Mouse (Mus musculus): ENCODE measurements around the gene Ntn5.

DNA sequence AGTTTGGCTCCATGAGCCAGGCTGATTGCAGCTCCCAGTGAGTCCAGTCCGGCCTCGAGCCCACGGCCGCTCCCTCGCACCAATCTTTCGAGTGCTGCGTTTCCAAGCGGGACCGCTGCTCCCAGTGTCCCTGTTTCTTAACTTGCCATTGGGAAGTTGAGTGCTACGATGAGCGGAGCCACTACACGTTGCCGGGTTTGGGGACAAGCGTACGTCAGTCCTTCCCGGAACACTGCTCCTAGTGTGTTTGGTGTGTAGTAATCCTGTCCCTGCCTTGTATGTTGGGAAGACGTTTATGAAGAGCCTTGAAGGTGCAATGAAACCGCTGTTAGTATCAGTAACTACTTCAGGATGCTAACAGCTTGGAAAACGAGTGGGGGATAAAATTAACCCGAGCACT is 34.5 kb downstream of the Ntn5 start:
- TF ChIP-seq CTCF (IDR thresholded peaks at IDR 0.05; ENCODE audit: borderline replicate concordance, control insufficient read depth, extremely low read depth, insufficient read depth, low read length, poor library complexity) (no peak; the same call in 1 of the 2 replicates), POLR2A (IDR thresholded peaks at IDR 0.05; ENCODE audit: control insufficient read depth, extremely low read depth, insufficient read depth, low read length, poor library complexity) (no peak)
